Mouse (Mus musculus) layer of hippocampus, adult 11-12 months (tissue): ENCODE data around the gene Brd4.

ENCODE experiments used
- DNase-seq: peaks from one replicate; pipeline ENCODE4 v3.0.0; 2022; ENCODE audit warnings: low spot score

Gene Brd4

GRCm38 (mm10) chr17:32166687-32167086, 117.8 kb downstream of the Brd4 start, which contains the start of gene Notch3:
Gene Notch3, minus strand, starts transcription at chr17:32166852.
- DNase-seq, result no peak

- no peak for DNase-seq
These were observed 118.5 kb downstream of the Brd4 start for GRCm38 (mm10) chr17:32165803-32166595.

GRCm38 (mm10) chr17:32165266-32165802, 119.2 kb downstream of the Brd4 start:
- no peak for DNase-seq

GRCm38 (mm10) chr17:32164780-32165179, 119.7 kb downstream of the Brd4 start:
- DNase-seq, result no peak

- no peak for DNase-seq
These were observed 120.4 kb downstream of the Brd4 start for GRCm38 (mm10) chr17:32163910-32164650.

- DNase-seq, result peak; percentile 41
These were observed 122.2 kb downstream of the Brd4 start for GRCm38 (mm10) chr17:32162112-32162850.

GRCm38 (mm10) chr17:32160882-32161281, 123.6 kb downstream of the Brd4 start:
- no peak for DNase-seq

GRCm38 (mm10) chr17:32158841-32159240, 125.7 kb downstream of the Brd4 start:
- no peak for DNase-seq

GRCm38 (mm10) chr17:32146718-32147117, 137.8 kb downstream of the Brd4 start:
- no peak for DNase-seq
